Mouse (Mus musculus) limb, embryonic 13.5 days (tissue): ENCODE results near the gene Mvp. TPM values are rescaled to one million over a fixed set of nuclear protein-coding genes. Genes with fewer than 3 reads are reported as not detected.
A peak's percentile ranks its signal among the peaks of the same experiment; 100 is the strongest.

ENCODE experiments used
- ATAC-seq: fragments of 200-750 bp; cut with Nextera tagmentation; 2 replicates; pipeline ENCODE4 v1.8.0; 2017; ENCODE audit warnings: low read depth, moderate number of reproducible peaks, moderate TSS enrichment; ENCODE audit not compliant: low FRiP score
- H3K27ac ChIP-seq: fragments of 300-500 bp; sonication (generic); 2 replicates; pipeline ENCODE4 v1.5.1; 2015; ENCODE audit warnings: inconsistent platforms, mild to moderate bottlenecking, moderate library complexity
- H3K27me3 ChIP-seq: fragments of 300-500 bp; sonication (generic); 2 replicates; pipeline ENCODE4 v1.6.1; 2015; ENCODE audit warnings: mild to moderate bottlenecking, inconsistent platforms
- H3K36me3 ChIP-seq: fragments of 300-500 bp; sonication (generic); 2 replicates; pipeline ENCODE4 v1.6.1; 2015; ENCODE audit warnings: inconsistent platforms, mild to moderate bottlenecking, moderate library complexity
- H3K4me1 ChIP-seq: fragments of 300-500 bp; sonication (generic); 2 replicates; pipeline ENCODE4 v1.6.1; 2015; ENCODE audit warnings: inconsistent platforms
- H3K4me2 ChIP-seq: fragments of 300-500 bp; sonication (generic); replicated peaks from 2 replicates; pipeline ENCODE4 v1.6.1; 2015; ENCODE audit warnings: inconsistent platforms, mild to moderate bottlenecking, moderate library complexity
- H3K4me3 ChIP-seq: fragments of 300-500 bp; sonication (generic); 2 replicates; pipeline ENCODE4 v1.5.1; 2015; ENCODE audit warnings: moderate library complexity, mild to moderate bottlenecking, inconsistent platforms
- H3K9ac ChIP-seq: fragments of 300-500 bp; sonication (generic); 2 replicates; pipeline ENCODE4 v1.6.1; 2015; ENCODE audit warnings: mild to moderate bottlenecking, inconsistent platforms
- H3K9me3 ChIP-seq: fragments of 300-500 bp; sonication (generic); 2 replicates; pipeline ENCODE4 v1.6.1; 2016; ENCODE audit warnings: inconsistent platforms
- WGBS: fragments of 180-500 bp; shearing (Covaris S2); methylation state at CpG from one replicate; pipeline ENCODE4 v1.1.7; 2015; 5-methylcytosine and 5-hydroxymethylcytosine counted together
- polyA plus RNA-seq: library from polyadenylated mRNA; unstranded; fragments of >200 nt; fragmentation: Nextera tagmentation; extraction: Ambion mirVana; gene quantifications from 2 replicates; pipeline ENCODE4 v1.2.1, GENCODE M21; 2015

Mvp gene
- polyA plus RNA-seq, 1 experiment from 2014 or later, result 5.6 TPM

GRCm38 (mm10) chr7:126981601-126982000 lies 32.8 kb downstream of the Mvp start:
- no peak for ATAC-seq
- no peaks in the 10 kb centered on the region for H3K27me3 ChIP-seq
- WGBS, result 94% methylated on average over 2 of the region's 2 CpGs
- H3K9me3 ChIP-seq, result no peaks in the 10 kb centered on the region
- no peak overlapping the region for H3K9ac ChIP-seq
- no peak overlapping the region for H3K4me2 ChIP-seq
- H3K36me3 ChIP-seq, result peaks cover 41% of the 10 kb centered on the region
- H3K4me1 ChIP-seq, result peaks cover 15% of the 10 kb centered on the region
- H3K27ac ChIP-seq, result no peak overlapping the region
- H3K4me3 ChIP-seq, result no peak overlapping the region

DNA sequence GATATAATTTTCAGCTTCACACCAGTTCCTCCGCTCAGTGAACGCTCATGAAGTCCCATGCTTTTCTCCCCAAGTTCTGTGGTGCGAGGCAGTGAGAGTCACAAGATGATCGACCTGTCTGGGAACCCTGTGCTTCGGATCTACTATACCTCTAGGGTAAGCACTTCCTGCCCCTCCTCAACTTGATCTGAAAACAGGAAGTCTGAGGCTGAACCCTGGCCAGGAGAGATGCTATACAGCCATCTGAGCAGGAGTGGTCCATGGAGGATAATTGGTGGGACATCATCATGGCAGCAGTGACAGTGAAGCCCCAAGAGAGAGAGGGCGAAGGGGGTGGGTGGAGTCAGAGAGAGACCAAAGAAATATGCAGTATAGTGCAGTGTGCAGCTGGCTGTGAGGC lies 35.6 kb downstream of the Mvp start:
- Histone ChIP-seq H3K27me3 (no peaks in the 10 kb centered on the region), H3K36me3 (peaks cover 41% of the 10 kb centered on the region), H3K27ac (no peak overlapping the region), H3K4me2 (no peak overlapping the region), H3K4me3 (no peak overlapping the region), H3K9me3 (no peaks in the 10 kb centered on the region), H3K4me1 (peaks cover 15% of the 10 kb centered on the region), H3K9ac (no peak overlapping the region)
- no peak for ATAC-seq
- 95% methylated on average over 6 of the region's 6 CpGs for WGBS

DNA sequence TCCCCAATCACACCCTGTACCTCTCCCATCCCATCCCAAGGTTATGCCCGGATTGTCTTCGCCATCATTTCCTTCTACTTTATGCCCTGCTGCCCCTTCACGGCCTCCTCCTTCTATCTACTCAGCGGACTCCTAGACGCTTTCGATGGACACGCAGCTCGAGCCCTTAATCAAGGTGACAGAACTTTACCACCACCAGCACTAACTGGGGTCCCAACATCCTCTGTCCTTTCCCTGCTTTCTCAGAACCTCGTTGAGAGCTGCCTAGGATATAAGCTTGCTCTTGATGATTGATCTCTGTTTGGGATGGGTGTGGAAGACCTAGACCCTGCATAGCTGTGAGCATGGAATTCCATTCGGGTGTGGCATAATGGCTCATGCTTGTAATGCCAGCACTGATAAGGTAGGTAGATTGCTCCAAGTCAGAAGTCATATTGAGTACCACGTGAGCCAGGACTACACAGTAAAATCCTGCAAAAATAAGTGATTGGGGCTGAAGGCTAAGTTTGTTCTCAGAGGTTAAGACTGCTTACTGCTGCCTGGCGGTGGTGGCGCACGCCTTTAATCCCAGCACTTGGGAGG lies 37.5 kb downstream of the Mvp start:
- Histone ChIP-seq H3K4me3 (peak overlapping the region; percentile 98), H3K4me1 (peaks cover 15% of the 10 kb centered on the region), H3K4me2 (peak overlapping the region; percentile 77), H3K9me3 (no peaks in the 10 kb centered on the region), H3K9ac (peak overlapping the region; percentile 99), H3K36me3 (peaks cover 38% of the 10 kb centered on the region), H3K27ac (peak overlapping the region; percentile 84; the same call in 1 of the 2 replicates), H3K27me3 (no peaks in the 10 kb centered on the region)
- WGBS, result 29% methylated on average over 14 of the region's 14 CpGs
- ATAC-seq, result no peak

- under 1% methylated on average over 55 of the region's 55 CpGs for WGBS
- peak within 1 kb of the TSS; percentile 99 for H3K9ac ChIP-seq
- peak; percentile 97 for ATAC-seq
- H3K27ac ChIP-seq, result peak within 1 kb of the TSS; percentile 84
- peaks cover 32% of the 10 kb centered on the region for H3K36me3 ChIP-seq
- no peaks in the 10 kb centered on the region for H3K9me3 ChIP-seq
- H3K27me3 ChIP-seq, result no peaks in the 10 kb centered on the region
- peak within 1 kb of the TSS; percentile 77 for H3K4me2 ChIP-seq
- H3K4me3 ChIP-seq, result peak within 1 kb of the TSS; percentile 98
- H3K4me1 ChIP-seq, result peaks cover 15% of the 10 kb centered on the region
Measured at GRCm38 (mm10) chr7:126975950-126976866, 38.2 kb downstream of the Mvp start, which contains the start of gene Cdiptos. Gene Cdiptos (minus strand): TSS chr7:126976098.

GRCm38 (mm10) chr7:126975893-126975949 lies 38.7 kb downstream of the Mvp start, which contains the start of gene Cdipt:
Gene Cdipt (plus strand): TSS chr7:126975914.
- Histone ChIP-seq H3K9ac (peak within 1 kb of the TSS; percentile 99), H3K27me3 (no peaks in the 10 kb centered on the region), H3K36me3 (peaks cover 27% of the 10 kb centered on the region), H3K4me1 (peaks cover 15% of the 10 kb centered on the region), H3K4me2 (peak within 1 kb of the TSS; percentile 77), H3K9me3 (no peaks in the 10 kb centered on the region), H3K27ac (peak within 1 kb of the TSS; percentile 84), H3K4me3 (peak within 1 kb of the TSS; percentile 98)
- WGBS, result 0% methylated on average over 1 of the region's 1 CpGs
- no peak for ATAC-seq

- peak overlapping the region; percentile 98 for H3K4me3 ChIP-seq
- H3K9ac ChIP-seq, result peak overlapping the region; percentile 43
- H3K27ac ChIP-seq, result no peak overlapping the region
- no peaks in the 10 kb centered on the region for H3K27me3 ChIP-seq
- peaks cover 26% of the 10 kb centered on the region for H3K36me3 ChIP-seq
- no peaks in the 10 kb centered on the region for H3K9me3 ChIP-seq
- H3K4me1 ChIP-seq, result peaks cover 15% of the 10 kb centered on the region
- ATAC-seq, result no peak
- peak overlapping the region; percentile 77 for H3K4me2 ChIP-seq
- 9% methylated on average over 8 of the region's 8 CpGs for WGBS
Measured at GRCm38 (mm10) chr7:126975493-126975892, 38.9 kb downstream of the Mvp start.

- Histone ChIP-seq H3K4me3 (no peak overlapping the region), H3K4me2 (no peak overlapping the region), H3K9ac (0 out of 2 replicates have a peak overlapping the region, but pooled peaks have one; percentile 19), H3K27me3 (peaks cover 22% of the 10 kb centered on the region), H3K27ac (no peak overlapping the region), H3K4me1 (peaks cover 7% of the 10 kb centered on the region; the same call in 1 of the 2 replicates), H3K9me3 (no peaks in the 10 kb centered on the region), H3K36me3 (no peaks in the 10 kb centered on the region)
- ATAC-seq, result no peak
- 59% methylated on average over 5 of the region's 6 CpGs for WGBS
Measured at GRCm38 (mm10) chr7:126967361-126967760, 47.1 kb downstream of the Mvp start.

- no peaks in the 10 kb centered on the region for H3K36me3 ChIP-seq
- no peak for ATAC-seq
- H3K27ac ChIP-seq, result no peak overlapping the region
- H3K27me3 ChIP-seq, result peaks cover 32% of the 10 kb centered on the region
- no peak overlapping the region for H3K4me2 ChIP-seq
- no peaks in the 10 kb centered on the region for H3K9me3 ChIP-seq
- peaks cover 7% of the 10 kb centered on the region; the same call in 1 of the 2 replicates for H3K4me1 ChIP-seq
- H3K4me3 ChIP-seq, result no peak overlapping the region
- no peak overlapping the region for H3K9ac ChIP-seq
- WGBS, result 65% methylated on average over 3 of the region's 3 CpGs
Measured at GRCm38 (mm10) chr7:126965568-126965967, 48.9 kb downstream of the Mvp start.

DNA sequence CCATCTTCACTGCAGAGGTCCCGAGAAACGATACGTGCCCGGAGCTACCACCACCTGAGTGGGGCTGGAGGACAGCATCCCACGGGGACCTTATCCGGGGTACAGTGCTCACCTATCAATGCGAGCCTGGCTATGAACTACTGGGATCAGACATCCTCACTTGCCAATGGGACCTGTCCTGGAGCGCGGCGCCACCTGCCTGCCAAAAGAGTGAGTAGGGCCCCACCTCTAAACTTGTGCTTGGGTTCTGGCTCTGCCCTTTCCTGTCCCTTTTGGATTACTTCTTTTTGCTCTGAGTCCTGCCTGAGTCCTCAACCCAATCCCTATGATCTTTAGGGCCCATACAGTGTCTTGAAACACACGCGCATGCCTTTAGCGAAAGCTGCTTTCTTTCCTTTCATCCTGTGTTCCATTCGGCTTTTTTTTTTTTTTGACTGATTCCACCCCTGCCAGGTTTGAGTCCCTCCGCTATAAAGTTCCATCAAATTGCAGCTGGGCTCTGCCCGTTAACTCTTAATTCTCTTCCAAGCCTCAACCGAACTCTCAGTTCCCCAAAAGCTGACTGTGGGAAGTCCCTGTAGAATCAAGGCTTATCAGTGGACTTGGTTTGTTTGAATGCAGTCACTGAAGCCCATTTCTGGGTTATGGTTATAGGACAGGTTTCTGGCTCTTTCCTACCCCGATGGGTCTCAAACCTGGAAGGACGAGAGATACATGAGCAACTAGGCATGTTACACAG lies 50.7 kb downstream of the Mvp start:
- 24% methylated on average over 19 of the region's 19 CpGs for WGBS
- H3K4me3 ChIP-seq, result peak overlapping the region; percentile 10; the same call in 1 of the 2 replicates
- no peak for ATAC-seq
- peak overlapping the region; percentile 48; the same call in 1 of the 2 replicates for H3K9ac ChIP-seq
- peak overlapping the region; percentile 37 for H3K4me2 ChIP-seq
- no peaks in the 10 kb centered on the region for H3K36me3 ChIP-seq
- no peaks in the 10 kb centered on the region for H3K9me3 ChIP-seq
- H3K27ac ChIP-seq, result no peak overlapping the region
- peaks cover 32% of the 10 kb centered on the region for H3K27me3 ChIP-seq
- H3K4me1 ChIP-seq, result peaks cover 7% of the 10 kb centered on the region; the same call in 1 of the 2 replicates

DNA sequence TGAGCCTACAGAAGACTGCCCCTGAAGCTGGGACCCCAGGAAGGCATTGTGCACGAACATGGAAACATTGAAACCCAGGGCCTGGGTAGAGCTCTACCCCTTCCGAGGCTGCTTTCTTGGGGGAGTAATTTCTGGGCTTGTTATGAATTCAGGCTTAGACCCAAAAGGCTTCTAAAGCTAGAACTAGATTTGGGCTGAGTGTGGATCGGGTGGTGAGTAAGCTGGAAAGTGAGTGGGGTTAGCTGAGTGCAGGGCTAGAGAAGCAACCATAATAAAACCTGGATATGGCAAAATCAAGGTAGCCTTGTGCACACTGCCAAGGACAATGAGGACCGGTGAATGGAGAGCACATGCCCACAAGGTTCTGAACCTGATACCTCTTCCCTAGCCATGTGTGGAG lies 52.5 kb downstream of the Mvp start:
- no peaks in the 10 kb centered on the region for H3K36me3 ChIP-seq
- no peak overlapping the region for H3K4me3 ChIP-seq
- 88% methylated on average over 4 of the region's 4 CpGs for WGBS
- H3K27me3 ChIP-seq, result peaks cover 32% of the 10 kb centered on the region
- H3K27ac ChIP-seq, result no peak overlapping the region
- no peaks in the 10 kb centered on the region for H3K9me3 ChIP-seq
- peaks cover 7% of the 10 kb centered on the region; the same call in 1 of the 2 replicates for H3K4me1 ChIP-seq
- no peak overlapping the region for H3K4me2 ChIP-seq
- H3K9ac ChIP-seq, result no peak overlapping the region
- ATAC-seq, result no peak

- Histone ChIP-seq H3K27ac (no peak overlapping the region), H3K9ac (no peak overlapping the region), H3K4me3 (no peak overlapping the region), H3K27me3 (peaks cover 32% of the 10 kb centered on the region), H3K36me3 (no peaks in the 10 kb centered on the region), H3K4me2 (no peak overlapping the region), H3K9me3 (no peaks in the 10 kb centered on the region), H3K4me1 (peaks cover 7% of the 10 kb centered on the region; the same call in 1 of the 2 replicates)
- 85% methylated on average over 5 of the region's 5 CpGs for WGBS
- no peak for ATAC-seq
Measured at GRCm38 (mm10) chr7:126961095-126961494, 53.3 kb downstream of the Mvp start.

- Histone ChIP-seq H3K9ac (no peak overlapping the region), H3K27me3 (peaks cover 32% of the 10 kb centered on the region), H3K9me3 (no peaks in the 10 kb centered on the region), H3K36me3 (no peaks in the 10 kb centered on the region), H3K4me3 (no peak overlapping the region), H3K27ac (no peak overlapping the region), H3K4me2 (no peak overlapping the region), H3K4me1 (peaks cover 7% of the 10 kb centered on the region; the same call in 1 of the 2 replicates)
- 70% methylated on average over 9 of the region's 9 CpGs for WGBS
- ATAC-seq, result no peak
Measured at GRCm38 (mm10) chr7:126959780-126960179, 54.6 kb downstream of the Mvp start.
